Mouse (Mus musculus) liver, embryonic 14.5 days (tissue): ENCODE measurements around the gene Gm20662. TPM values are rescaled to one million over a fixed set of nuclear protein-coding genes. Genes with fewer than 3 reads are reported as not detected.

Source experiments
- ATAC-seq: fragments of 200-750 bp; cut with Nextera tagmentation; 2 replicates; pipeline ENCODE4 v1.8.0; 2017; ENCODE audit warnings: moderate number of reproducible peaks, mild to moderate bottlenecking, moderate library complexity; ENCODE audit not compliant: insufficient read depth
- DNase-seq, 3 experiments: peaks; one replicate each; pipeline ENCODE4 v3.0.0-alpha.2; 2012 to 2013; ENCODE audit warnings: low read depth in 3 of 3, low spot score in 3 of 3
- H3K27ac ChIP-seq: fragments of 300-500 bp; sonication (generic); 2 replicates; pipeline ENCODE4 v1.5.1; 2014; ENCODE audit warnings: moderate library complexity, mild to moderate bottlenecking, control low read depth, inconsistent platforms
- H3K27me3 ChIP-seq: fragments of 300-500 bp; sonication (generic); 2 replicates; pipeline ENCODE4 v1.6.1; 2014; ENCODE audit warnings: mild to moderate bottlenecking, low read length, moderate library complexity; ENCODE audit not compliant: control insufficient read depth, insufficient read depth
- H3K36me3 ChIP-seq: fragments of 300-500 bp; sonication (generic); replicated peaks from 2 replicates; pipeline ENCODE4 v1.6.1; 2014; ENCODE audit warnings: low read depth; ENCODE audit not compliant: control insufficient read depth, insufficient read depth
- H3K4me1 ChIP-seq, 2 experiments: fragments of 200-500 bp in 1 of 2; fragments of 300-500 bp in 1 of 2; sonication (generic) in 1 of 2; replicated peaks; 2 replicates each; pipeline ENCODE4 v1.6.1; 2012 to 2014; ENCODE audit warnings: antibody characterized with exemption in 1 of 2, inconsistent platforms in 1 of 2, low read length in 1 of 2; ENCODE audit not compliant: control insufficient read depth in 2 of 2, insufficient read depth in 2 of 2
- H3K4me2 ChIP-seq: fragments of 300-500 bp; sonication (generic); 2 replicates; pipeline ENCODE4 v1.6.1; 2014; ENCODE audit warnings: low read depth, mild to moderate bottlenecking, control low read depth, moderate library complexity
- H3K4me3 ChIP-seq, 2 experiments: fragments of 200-500 bp in 1 of 2; fragments of 300-500 bp in 1 of 2; sonication (generic) in 1 of 2; 2 replicates each; pipeline ENCODE4 v1.5.1; 2012 to 2014; ENCODE audit warnings: low read depth in 2 of 2, low read length in 2 of 2, mild to moderate bottlenecking in 2 of 2, control low read depth in 1 of 2, inconsistent platforms in 1 of 2, moderate library complexity in 1 of 2; ENCODE audit not compliant: insufficient read depth in 1 of 2
- H3K9ac ChIP-seq: fragments of 300-500 bp; sonication (generic); replicated peaks from 2 replicates; pipeline ENCODE4 v1.6.1; 2014; ENCODE audit warnings: mild to moderate bottlenecking, control low read depth, moderate library complexity
- H3K9me3 ChIP-seq: fragments of 300-500 bp; sonication (generic); 2 replicates; pipeline ENCODE4 v1.6.1; 2016; ENCODE audit warnings: low read length, mixed read lengths; ENCODE audit not compliant: control insufficient read depth
- CTCF ChIP-seq: IDR thresholded peaks from 2 replicates; pipeline ENCODE4 v1.5.1; 2016; ENCODE audit warnings: antibody characterized with exemption, low read depth, control low read depth
- EP300 ChIP-seq: IDR thresholded peaks from 2 replicates; pipeline ENCODE4 v1.6.1; 2016; ENCODE audit warnings: antibody characterized with exemption, low read depth
- WGBS: fragments of 180-500 bp; shearing (Covaris S2); extraction: QIAGEN DNeasy Blood & Tissue Kit; methylation state at CpG from one replicate; pipeline ENCODE4 v1.1.7; 2014; ENCODE audit not compliant: insufficient replicate concordance; 5-methylcytosine and 5-hydroxymethylcytosine counted together
- polyA plus RNA-seq, 2 experiments: library from polyadenylated mRNA; depleted of rRNA in 1 of 2; stranded (reverse) in 1 of 2; unstranded in 1 of 2; fragments of >200 nt; fragmentation: Nextera tagmentation in 1 of 2; extraction: Ambion mirVana in 1 of 2; gene quantifications; 2 replicates each; pipeline versions ENCODE4 v1.2.1 to v1.2.3; 2012 to 2014

Gene Gm20662
- polyA plus RNA-seq, 2 experiments, result 0.95 TPM; not detected in 1

GRCm38 (mm10) chr9:107950460-107951355, 45.4 kb upstream of the Gm20662 start:
- Histone ChIP-seq H3K9me3 (no peaks in the 10 kb centered on the region), H3K4me1 (peaks cover 7 to 17% of the 10 kb centered on the region in 2 experiments; a peak in 3 of 4 replicates)
- WGBS, result 14% methylated on average over 45 of the region's 45 CpGs

GRCm38 (mm10) chr9:107955613-107956289, 40.4 kb upstream of the Gm20662 start:
- no peak overlapping the region for H3K27ac ChIP-seq
- no peaks in the 10 kb centered on the region for H3K9me3 ChIP-seq
- TF ChIP-seq EP300 (no peak), CTCF (no peak)
- no peak overlapping the region for H3K4me2 ChIP-seq
- ATAC-seq (no peak), DNase-seq (no peak)
- no peak overlapping the region for H3K4me3 ChIP-seq
- WGBS, result 78% methylated on average over 6 of the region's 6 CpGs
- peaks cover 3 to 8% of the 10 kb centered on the region in 2 experiments; a peak in 3 of 4 replicates for H3K4me1 ChIP-seq
- no peak overlapping the region for H3K9ac ChIP-seq
- peaks cover 28% of the 10 kb centered on the region for H3K36me3 ChIP-seq
- no peaks in the 10 kb centered on the region for H3K27me3 ChIP-seq

More at GRCm38 (mm10) chr9:107950460-107951355, 45.4 kb upstream of the Gm20662 start:
- Histone ChIP-seq H3K27ac (peak overlapping the region; percentile 56), H3K4me2 (peak overlapping the region; percentile 80), H3K9ac (peak overlapping the region; percentile 82), H3K27me3 (no peaks in the 10 kb centered on the region), H3K4me3 (peak overlapping the region; percentile 90 to 93), H3K36me3 (no peaks in the 10 kb centered on the region)
- DNase-seq (peak; percentile 85 to 87 (median 86)), ATAC-seq (peak; percentile 88)
- TF ChIP-seq EP300 (no peak), CTCF (no peak)

DNA sequence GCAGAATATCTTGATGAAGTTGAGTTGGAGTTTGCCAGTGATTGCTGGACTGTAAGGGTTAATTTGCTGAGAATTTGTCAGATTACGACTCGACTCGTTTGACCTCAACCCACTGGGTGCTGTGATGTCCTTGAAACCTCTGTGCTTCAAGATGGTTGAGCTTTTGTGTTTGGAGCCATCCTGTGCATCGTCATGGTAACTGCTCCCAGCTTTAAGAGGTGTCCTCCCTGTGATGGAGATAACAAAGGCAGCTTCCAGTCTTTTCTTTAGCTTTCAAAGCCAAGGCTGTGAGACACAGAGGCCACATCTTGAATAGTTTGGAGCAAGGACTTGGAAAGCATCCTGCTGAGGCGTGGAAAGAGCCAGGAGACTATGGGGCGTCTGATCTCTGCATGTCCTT, 39.0 kb upstream of the Gm20662 start:
- Histone ChIP-seq H3K9ac (no peak overlapping the region), H3K4me3 (no peak overlapping the region), H3K9me3 (no peaks in the 10 kb centered on the region), H3K36me3 (peaks cover 42% of the 10 kb centered on the region), H3K4me2 (no peak overlapping the region), H3K27me3 (no peaks in the 10 kb centered on the region), H3K4me1 (peaks cover 0 to 3% of the 10 kb centered on the region in 2 experiments; a peak in 2 of 4 replicates), H3K27ac (no peak overlapping the region)
- ATAC-seq, result no peak
- WGBS, result 61% methylated on average over 6 of the region's 6 CpGs
- TF ChIP-seq CTCF, result no peak
- no peak for TF ChIP-seq EP300
- no peak for DNase-seq

DNA sequence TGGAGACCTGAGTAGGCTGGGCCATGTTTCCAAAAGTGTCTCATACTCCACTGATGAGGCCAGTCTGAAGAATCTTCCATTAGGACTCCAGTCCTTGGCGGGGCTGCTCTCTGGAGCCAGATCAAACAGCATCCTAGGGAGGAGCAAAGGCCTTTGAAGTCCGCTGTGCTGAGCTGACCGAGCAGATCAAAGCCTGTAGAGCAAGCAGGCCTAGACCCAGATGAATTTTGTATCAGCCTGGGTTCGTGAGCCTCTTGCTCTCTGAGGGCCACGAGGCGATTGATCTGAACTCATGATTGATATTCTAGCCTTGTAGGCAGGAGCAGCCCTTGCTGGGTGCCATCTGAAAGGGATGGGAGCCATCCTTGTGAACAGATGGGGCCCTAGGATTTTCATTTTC, 36.3 kb upstream of the Gm20662 start:
- Histone ChIP-seq H3K36me3 (peaks cover 46% of the 10 kb centered on the region), H3K4me1 (peaks cover 0 to 4% of the 10 kb centered on the region in 2 experiments; a peak in 1 of 4 replicates)

DNA sequence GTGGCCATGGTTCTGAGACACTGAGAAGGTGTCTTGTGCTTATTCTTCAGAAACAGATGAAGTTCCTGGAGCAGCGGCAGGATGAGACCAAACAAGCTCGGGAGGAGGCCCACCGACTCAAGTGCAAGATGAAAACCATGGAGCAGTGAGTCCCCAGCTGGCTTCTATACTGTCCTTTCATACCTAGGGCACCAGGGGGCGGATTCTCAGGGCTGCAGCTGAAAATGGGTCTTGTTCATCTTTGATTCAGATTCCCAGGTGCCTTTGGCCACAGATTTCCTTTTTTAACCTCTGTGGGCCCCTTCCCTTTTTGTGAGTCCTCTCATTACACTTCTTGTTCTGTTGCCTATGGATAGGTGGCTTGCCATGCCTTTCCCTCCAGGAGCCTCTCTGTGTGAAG, 35.2 kb upstream of the Gm20662 start:
- no peak overlapping the region for H3K4me3 ChIP-seq
- no peak overlapping the region for H3K9ac ChIP-seq
- peaks cover 0 to 4% of the 10 kb centered on the region in 2 experiments; a peak in 1 of 4 replicates for H3K4me1 ChIP-seq
- H3K27me3 ChIP-seq, result no peaks in the 10 kb centered on the region
- no peak overlapping the region for H3K4me2 ChIP-seq
- WGBS, result 61% methylated on average over 4 of the region's 4 CpGs
- TF ChIP-seq EP300, result no peak
- peak; percentile 51 for TF ChIP-seq CTCF
- H3K9me3 ChIP-seq, result no peaks in the 10 kb centered on the region
- no peak for ATAC-seq
- H3K27ac ChIP-seq, result no peak overlapping the region
- no peak for DNase-seq
- H3K36me3 ChIP-seq, result peaks cover 46% of the 10 kb centered on the region

More for the DNA sequence above, 36.3 kb upstream of the Gm20662 start:
- Histone ChIP-seq H3K27ac (no peak overlapping the region), H3K4me2 (no peak overlapping the region), H3K27me3 (no peaks in the 10 kb centered on the region), H3K4me3 (no peak overlapping the region), H3K9me3 (no peaks in the 10 kb centered on the region), H3K9ac (no peak overlapping the region)
- ATAC-seq, result no peak
- no peak for TF ChIP-seq EP300
- TF ChIP-seq CTCF, result no peak
- no peak for DNase-seq
- 80% methylated on average over 6 of the region's 6 CpGs for WGBS
